Mouse (Mus musculus) v-Abl transformed pro-B cells (cell line): ENCODE measurements at regions not wholly inside any gene's neighbourhood (a gene's known extent, or its start where the extent isn't known, plus 50 kb on each side); places are given as distances from the start of the nearest gene placed in this dataset.

Experiments
- in situ Hi-C, 2 experiments: fragments of 400-800 bp; cut with MboI; formaldehyde crosslinking; loops; one replicate each; pipeline ENCODE4 v1.15.1; 2025; ENCODE audit not compliant: unreplicated experiment in 2 of 2

DNA sequence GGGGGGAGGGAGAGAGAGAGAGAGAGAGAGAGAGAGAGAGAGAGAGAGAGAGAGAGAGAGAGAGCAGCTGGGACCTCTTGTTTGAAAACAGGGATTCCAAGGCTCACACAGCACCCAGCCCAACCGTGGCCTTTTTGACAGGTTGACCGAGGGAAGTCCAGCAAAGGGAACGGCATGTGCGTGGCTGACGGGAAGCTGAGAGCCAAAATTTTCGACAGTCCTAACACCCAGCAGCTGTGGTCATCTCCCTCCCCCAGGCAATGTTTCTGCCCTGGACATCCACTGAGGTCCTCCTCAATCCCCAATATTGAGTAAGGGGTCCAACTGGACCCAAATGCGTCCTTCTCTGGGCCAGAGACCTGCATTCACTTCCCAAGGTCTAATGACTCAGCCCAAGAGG lies 85.2 kb upstream of the Gm26897 start:
- in situ Hi-C loops, result no loop called here

DNA sequence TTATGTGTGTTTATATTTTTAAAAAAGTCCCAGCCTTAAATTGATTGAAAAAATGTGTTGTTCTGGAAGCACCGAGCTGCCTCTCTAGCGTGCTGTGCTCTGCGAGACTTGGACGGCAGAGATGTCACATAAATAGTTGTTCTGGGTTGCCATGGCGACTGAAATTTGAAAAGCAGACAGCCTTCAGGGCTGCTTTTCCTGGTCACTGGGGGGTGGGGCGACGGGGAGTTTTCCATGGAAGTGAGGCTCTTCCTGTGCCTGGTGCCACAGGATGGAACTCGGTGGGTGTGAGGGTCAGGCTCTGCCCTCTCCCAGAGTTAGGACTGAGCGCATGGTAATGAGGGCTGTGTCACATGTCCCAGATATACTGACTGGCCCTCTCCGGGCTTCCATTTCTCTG lies 84.7 kb upstream of the Gm26897 start:
- in situ Hi-C loops, result no loop called here

DNA sequence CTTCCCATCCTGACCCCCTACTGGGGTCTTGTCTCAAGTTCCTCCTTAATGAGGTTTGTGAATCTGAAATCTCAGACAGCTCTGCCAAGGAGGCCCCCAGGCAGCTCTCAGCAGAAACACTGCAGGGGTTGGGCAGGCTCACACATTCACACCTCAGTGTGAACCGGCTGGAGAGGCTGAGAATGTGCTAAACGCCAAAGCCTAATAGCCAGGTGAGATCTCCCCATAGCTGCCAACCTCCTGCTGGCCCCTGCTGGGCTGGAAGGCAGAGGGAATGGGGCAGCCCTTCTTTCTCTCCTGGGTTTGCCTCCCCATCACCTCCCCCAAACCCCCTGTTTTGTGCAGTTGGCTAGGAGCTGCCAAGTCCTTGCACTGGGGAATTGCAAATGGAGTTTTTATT lies 81.3 kb upstream of the Gm26897 start:
- in situ Hi-C loops, result no loop called here

DNA sequence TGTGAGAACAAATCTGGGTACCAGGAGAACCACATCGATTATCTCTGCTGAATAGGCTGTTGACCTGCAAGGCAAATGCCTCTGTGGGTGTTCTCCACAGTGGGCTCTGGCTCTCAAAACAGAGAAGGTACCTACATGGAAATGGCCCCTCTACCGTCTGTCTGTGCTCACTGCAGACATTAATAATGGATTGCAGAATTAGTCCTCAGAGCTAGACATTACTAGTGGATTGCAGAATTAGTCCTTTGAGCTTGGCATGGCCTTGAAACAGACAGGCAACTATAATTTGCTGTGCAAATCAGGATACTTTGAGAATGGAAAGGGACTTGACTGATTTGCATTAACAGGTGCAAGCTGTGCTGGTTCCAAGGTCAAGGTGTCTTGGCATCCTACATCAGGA lies 77.3 kb upstream of the Gm26897 start:
- in situ Hi-C loops, result no loop called here

DNA sequence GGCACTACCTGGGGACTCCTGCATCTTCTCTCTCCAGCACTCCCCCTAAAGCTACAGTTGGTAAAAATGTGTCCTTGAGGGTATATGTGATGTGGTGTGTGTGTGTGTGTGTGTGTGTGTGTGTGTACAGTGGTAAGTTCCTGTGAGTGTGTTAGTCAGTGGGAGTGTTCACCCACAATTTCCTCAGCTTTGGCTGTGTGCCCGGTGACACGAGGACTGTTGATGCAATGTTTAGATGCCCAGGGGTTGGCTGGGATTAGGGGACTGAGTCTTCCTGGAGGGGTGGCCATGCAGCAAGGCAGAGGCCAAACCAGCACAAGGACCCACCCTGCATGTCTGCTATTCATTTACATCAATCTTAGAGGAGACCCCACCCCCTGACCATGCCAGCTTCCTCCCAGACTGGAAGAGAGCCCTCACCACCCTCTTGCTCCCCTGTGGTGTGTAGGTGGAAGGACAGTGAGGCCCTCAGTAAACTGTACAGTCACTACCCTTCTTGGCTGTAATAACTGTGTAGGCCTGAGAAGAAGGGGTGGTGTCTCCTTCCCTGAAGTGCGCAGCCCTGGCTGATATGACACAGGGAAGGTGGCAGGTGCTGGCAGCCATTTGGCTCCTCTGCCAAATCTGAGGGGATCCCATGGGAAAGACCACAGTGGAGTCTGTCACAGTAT lies 75.8 kb upstream of the Gm26897 start:
- in situ Hi-C loops, result no loop called here

DNA sequence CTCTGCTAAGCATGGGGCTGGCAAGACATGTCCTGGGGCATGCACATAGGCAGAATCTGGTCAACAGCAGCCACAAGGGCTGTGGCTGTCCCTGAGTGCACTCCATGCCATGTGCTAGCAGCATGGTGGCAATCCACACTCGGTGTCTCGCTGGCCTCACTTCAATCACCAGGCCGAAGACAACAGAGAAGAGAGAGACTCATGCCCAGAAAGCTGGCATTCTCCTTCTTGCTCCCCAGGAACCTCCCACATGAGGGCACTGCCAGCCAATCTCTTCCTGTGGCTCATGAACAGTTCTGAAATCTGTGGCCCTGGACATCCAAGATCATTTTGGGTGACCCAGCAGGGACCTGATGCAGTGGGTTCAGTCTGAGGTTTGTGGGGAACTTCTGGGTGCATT lies 74.5 kb upstream of the Gm26897 start:
- in situ Hi-C loops, result no loop called here

DNA sequence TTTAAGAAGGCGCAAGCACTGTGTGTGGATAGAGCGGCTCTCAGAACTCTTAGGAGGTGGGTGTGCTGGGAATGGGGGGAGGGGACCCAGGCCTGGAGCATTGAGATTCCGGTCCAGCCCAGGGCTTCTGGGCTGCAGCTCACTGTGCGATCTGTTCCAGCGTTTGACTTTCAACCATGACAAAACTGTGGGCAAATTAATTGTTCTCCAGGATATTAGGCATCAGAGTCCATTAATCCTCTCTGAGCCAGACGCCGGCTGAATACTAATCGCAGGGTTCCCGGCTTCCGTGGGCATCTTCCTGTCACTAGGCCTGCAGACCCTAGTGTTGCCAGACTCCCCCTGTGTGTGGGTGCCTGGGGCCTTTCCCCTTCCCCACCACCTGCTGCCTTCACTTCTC lies 73.3 kb upstream of the Gm26897 start:
- in situ Hi-C loops, result no loop called here

DNA sequence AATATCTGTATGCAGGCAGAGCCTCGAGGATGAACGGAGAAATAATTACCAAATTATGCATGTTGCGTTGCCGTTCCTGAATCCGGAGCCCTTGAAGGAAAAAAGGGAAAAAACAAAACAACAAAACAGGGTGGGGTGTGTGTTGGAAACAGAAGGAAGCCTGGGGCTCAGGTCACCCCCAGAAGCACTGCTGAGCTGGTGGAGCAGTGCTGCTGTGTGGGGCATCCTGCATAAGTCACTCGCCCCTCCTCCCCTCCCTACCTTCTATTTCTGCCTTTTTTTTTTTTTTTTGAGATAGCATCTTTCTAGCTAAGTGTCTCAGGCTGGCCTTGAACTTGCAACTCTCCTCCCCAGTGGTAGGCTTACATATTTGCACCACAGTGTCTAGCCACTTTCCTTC lies 72.8 kb upstream of the Gm26897 start:
- in situ Hi-C loops, result no loop called here

DNA sequence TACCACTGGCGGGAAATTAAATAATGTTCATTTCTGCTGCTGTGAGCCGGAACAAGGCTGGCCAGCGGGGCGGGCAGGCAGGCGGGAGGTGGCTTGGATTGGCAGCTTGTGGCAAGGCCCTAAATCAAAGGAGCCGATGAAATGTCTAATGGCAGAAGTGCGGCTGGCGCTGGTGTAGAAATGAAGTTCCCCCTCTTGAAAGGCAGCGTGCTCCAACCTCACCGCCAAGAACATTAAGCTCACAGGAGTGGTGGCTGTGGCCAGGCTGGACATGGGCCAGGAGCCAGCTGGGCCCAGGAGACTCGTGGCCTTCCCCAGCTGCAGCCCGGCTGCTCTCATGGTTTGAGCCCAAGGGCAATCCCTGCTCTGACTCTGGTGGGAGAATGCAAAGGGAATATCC lies 71.8 kb upstream of the Gm26897 start:
- in situ Hi-C loops, result no loop called here

DNA sequence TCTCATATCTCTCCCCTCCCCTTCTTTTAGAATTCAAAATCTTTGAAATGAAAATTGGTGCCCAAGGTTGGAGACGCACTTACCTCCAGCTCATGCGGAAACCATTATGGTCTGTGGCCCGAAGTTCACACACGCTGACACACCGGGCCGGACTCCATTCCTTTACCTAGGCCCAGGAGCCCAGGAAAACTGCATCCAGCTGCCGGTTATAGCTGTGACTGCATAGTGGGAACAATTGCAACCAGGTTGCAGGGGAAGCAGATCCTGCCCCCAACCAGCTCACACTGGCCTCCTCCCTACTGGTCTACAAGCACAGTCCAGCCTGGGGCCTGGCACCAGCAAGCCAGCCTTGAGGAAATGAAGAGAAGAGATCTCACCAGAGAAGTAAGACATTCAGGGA lies 69.9 kb upstream of the Gm26897 start:
- in situ Hi-C loops, result no loop called here

DNA sequence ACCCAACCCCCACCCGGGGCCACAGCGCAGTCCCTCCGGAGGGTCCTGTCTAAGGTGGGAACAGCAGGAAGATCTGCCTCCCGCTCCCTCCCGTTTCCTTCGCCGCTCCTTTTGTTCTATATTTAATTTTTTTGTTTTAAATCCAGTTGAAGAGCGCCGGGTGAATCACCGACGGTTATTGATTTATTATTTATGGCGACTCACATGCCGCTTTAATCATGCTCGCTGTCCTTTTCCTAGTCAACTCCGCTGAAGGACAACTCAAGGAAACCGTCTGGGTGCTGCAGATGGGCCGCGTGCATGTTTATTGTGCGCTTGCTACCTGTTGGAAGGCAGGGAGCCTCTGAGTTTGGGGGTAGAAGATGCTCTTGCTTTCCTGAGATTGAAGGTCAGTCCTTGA lies 68.3 kb upstream of the Gm26897 start:
- in situ Hi-C loops, result no loop called here

DNA sequence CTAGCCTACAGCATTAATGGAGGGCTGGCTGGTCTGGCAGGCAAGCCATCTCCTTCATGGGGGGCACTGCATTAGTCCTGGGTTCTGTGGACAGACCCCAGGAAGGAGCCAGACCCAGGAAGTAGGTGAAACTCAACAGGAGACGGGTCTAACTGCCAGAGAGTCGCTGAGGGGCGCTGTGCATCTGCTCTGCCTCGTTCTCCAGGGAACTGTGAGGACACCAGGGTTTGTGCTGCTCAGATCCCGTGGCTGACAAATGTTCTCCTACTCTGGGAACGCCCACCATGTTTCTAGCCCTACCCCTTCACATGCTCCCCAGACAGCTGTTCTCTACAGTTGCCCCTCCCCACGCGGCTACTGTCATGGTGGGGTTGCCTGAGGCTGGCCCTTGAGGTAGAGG lies 67.7 kb upstream of the Gm26897 start:
- in situ Hi-C loops, result no loop called here

DNA sequence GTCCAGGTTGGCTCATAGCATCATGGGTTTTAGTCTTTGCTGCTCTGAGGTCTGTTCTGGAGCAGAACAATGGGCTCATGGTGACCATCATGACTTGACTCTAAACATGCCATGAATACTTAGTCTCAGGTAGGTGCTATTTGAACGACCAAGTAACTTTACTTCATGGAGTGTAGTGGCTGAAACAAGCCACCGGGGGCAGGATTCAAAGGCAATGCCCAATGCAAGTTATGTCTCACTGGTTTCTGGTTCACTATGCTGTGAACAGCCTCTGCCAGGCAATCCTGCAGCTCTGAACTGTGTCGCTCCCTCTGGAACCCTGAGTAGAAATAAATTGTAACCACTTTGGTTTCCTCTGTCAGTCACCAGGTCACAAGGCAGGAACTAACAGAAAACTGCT lies 65.8 kb upstream of the Gm26897 start:
- in situ Hi-C loops, result no loop called here

DNA sequence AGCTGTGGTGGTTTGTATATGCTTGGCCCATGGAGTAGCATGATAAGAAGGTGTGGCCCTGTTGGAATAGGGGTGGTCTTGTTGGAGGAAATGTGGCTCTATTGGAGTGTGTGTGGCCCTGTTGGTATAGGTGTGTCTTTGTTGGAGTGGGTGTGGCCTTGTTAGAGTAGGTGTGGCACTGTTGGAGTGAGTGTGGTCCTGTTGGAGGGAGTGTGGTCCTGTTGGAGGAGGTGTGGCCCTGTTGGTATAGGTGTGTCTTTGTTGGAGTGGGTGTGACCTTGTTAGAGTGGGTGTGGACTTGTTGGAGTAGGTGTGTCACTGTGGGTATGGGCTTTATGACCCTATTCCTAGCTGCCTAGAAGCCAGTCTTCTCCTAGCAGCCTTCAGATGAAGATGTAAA lies 64.6 kb upstream of the Gm26897 start:
- in situ Hi-C loops, result no loop called here

DNA sequence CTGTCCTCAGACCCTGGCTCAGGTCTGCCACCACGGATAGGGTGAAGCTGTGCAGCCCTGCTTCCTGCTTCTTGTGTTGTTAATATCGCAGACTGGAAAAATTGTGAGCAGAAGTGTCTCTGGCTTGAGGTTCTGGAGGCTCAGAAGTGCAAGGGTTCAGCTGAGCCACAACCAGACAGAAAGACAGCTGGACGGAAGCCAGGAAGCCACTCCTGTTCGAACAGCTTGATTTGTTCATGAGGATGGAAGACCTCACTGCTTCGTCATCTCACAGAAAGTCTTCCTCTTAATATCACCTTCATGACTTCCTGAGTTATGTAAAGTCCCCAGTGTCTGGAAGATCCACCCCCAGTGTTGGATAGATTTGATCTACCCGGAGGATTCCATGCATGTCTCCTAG lies 62.0 kb upstream of the Gm26897 start:
- in situ Hi-C loops, result no loop called here

DNA sequence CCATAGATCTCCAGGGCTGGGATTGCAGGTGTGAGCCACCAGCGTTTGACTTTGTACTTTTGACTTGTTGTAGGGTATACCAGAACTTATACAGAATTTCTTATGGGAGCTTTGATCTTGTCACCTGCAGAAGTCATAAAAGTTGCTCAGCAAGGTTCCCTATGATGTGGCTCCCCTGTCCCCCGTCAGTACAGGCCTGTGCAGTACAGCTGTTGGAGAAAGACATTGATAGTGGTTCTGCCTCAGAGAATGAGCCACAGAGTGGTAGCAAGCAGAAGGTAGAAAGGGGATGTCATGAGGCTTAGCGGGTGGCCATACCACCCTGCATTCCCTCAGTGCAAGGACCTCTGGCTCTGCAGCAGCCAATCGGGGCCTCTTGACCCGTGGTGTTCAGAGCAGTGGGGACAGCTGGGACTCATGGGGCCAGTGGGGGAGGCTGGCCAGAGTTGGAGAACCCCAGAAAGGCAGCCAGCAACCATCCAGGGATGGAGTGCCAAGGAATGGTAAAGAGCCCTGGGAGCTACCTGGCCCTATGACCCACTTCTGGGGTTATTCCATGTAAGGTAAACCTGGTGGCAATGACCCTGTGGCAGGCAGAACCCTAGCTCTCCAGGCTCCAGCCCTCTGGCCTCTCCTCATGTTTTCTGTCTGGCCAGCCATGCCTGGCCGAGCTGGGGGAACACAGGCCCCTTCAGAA lies 58.6 kb upstream of the Gm26897 start:
- in situ Hi-C loops, result loop anchor here in 1 of 2 experiments (25.0 kb wide), 1 partner anchor 388 kb away; no protein-coding TSS in a partner anchor

DNA sequence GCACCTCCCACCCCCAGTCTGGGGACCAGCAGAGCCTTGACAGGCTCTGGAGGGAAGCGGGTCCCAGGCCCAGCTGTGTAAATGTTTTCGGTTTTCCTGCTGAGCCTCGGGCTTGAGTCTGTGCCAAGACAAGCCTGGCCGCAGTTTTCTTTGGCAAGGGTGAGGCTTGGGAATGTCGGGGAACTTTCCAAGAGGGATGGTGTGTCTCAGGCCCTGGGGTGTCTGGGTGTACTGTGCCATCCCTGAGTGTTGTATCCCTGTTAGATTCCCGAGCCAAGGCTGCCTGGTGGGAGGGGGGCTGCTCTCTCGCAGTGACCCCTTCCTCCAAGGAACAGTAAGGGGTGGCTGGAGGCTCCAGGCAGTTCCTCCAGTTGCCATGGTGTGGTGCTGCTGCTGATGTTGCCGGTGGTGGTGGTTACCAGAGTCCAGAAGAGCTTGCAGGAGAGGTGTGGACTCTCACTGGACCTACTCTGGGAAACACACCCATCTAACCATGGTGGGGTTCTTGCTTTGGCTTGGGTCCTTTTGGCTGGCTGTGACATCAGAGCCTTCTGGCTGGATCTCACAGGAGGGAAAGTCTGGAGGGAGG lies 58.0 kb upstream of the Gm26897 start:
- in situ Hi-C loops, result loop anchor here in 1 of 2 experiments (25.0 kb wide), 1 partner anchor 388 kb away; no protein-coding TSS in a partner anchor

DNA sequence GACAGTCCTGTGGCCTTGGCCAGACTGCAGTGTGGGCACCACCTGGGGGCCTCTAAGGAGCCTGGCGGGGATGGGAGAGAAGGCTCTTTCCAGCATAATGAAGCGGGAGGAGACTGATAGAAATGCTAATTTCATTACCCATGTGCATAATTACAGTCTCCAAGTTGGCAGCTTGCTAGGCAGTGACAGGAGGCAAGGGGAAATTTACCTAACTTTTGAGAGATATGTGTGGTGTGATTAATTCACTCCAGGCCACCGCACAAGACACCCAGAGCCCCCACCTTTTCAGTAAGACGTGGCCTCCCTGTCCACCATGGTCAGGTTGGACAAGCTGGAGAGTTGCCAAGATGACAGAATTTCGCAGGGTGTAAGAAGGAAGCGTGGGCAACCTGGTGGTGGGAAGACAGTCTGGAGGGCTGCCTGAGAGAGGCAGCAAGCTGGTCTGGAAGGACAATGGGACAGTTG lies 55.8 kb upstream of the Gm26897 start:
- in situ Hi-C loops, result loop anchor here in 1 of 2 experiments (25.0 kb wide), 1 partner anchor 391 kb away; no protein-coding TSS in a partner anchor

DNA sequence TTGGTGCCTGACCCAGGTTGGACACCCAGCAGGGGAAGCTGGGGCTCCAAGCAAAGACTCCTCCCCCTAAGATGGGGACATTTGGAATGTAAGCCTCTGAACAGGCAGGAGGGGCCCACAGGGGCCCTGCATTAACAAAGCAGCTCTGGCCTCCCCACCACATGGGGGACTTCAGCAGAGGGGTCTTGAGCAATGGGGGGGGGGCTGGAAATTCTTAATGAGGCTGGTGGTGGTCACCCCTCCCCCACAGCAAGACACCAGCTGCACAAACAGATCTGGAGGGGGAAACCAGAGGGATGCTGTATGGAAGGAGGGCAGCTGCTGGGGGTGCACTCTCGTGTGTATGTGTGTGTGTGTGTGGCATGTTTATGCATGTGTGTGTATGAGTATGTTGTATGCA lies 55.2 kb upstream of the Gm26897 start:
- in situ Hi-C loops, result loop anchor here in 1 of 2 experiments (25.0 kb wide), 1 partner anchor 391 kb away; no protein-coding TSS in a partner anchor

DNA sequence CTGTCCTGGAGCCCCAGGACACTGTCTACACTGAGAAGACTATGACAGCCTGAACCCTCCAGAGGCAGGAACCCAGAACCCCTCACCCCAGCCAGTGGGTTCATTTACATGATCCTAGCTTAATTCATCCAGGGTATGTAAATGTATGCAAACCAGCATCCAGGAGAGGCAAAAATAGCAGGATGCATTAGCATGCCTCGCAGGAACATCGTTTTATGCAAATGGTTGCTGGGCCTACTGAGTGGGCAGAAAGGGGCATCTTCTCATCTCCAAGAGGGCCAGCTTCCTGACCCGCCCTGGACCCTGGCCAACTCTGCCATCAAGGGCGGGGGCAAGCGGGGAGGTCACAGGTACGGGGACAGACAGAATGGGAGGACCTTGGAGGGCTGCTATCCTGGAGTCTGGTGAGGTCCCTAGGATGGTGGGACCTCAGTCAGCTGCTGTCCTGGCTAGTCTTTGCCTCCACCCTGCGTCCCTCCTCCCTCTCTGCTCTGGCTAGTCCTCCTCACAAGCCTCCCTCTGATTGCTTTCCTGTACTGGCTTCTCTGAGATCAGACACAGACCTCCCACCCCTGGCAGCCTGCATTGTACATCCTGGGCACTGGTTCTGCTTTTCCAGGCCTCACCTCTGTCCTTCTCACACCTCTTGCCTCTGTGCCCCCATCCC lies 52.2 kb upstream of the Gm26897 start:
- in situ Hi-C loops, result loop anchor here in 1 of 2 experiments (25.0 kb wide), 1 partner anchor 394 kb away; no protein-coding TSS in a partner anchor

DNA sequence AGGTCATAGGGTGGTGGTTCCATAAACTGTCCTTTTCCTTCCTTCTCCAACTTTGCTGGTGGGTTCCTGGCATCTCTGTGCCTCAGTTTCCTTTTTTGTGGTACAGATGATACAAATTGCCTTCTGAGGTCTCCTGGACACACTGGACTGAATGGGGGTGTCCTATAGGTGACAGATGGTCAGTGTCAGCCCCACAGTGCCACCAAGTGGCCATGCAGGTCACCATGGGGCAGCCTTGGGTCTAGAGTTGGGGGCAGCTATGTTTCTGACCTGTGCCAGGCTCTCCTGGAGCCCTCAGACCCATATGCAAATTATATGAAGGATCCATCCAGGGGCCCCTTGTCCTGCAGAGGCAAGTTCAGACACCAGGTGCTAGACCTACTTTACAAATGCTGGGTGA lies 50.8 kb upstream of the Gm26897 start:
- in situ Hi-C loops, result loop anchor here in 1 of 2 experiments (25.0 kb wide), 1 partner anchor 396 kb away; no protein-coding TSS in a partner anchor
